Mouse (Mus musculus) frontal cortex, postnatal 25 days (tissue): ENCODE measurements around the gene Pex26.

ENCODE experiments used
- DNase-seq, 2 experiments: peaks; one replicate each; pipeline ENCODE4 v3.0.0; 2022; ENCODE audit warnings: low spot score in 2 of 2

The Pex26 gene

DNA sequence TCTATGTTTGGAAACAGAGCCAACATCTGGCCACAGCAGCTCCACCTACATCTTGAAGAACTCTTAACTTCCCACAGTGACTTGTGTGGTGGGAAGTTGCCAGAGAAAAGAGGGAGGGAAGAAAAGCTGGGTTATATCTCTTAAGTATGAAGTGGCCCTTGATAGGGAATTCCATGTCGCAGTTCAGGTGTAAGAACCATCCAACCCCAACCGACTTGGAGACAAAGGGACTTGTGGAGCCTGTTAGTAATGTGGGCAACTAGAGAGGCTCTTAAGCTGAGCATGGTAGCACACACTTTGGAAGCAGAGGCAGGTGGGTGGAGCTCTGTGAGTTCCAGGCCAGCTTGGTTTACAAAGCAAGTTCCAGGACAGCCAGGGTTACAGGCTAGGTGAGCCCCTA, 26.1 kb downstream of the Pex26 start:
- no peak for DNase-seq

- DNase-seq, result peak; percentile 28 to 52
Measured at GRCm38 (mm10) chr6:121210149-121210925, 26.9 kb downstream of the Pex26 start, which contains the start of gene Tuba8. Gene Tuba8 (plus strand): TSS chr6:121210696.

DNA sequence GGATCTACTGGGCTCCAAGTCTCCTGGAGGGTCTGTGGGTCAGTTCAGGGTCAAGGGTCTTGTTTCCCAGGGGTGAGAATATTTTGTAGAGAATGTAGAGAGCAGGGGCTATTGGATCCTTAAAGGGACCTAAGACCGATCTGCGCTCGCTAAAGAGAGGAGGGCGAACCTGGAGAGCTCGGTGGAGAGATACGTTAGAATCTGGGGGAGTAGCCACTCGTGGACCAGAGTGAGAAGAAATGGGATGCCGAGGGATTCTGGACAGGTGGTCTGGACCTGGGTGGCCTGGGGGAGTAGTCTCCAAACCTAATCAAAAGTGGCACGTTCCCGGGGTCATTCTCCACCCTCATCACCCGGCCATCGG, 27.4 kb downstream of the Pex26 start:
- no peak for DNase-seq

GRCm38 (mm10) chr6:121211743-121212142, 28.3 kb downstream of the Pex26 start:
- DNase-seq, result no peak

- DNase-seq, result no peak
Measured at GRCm38 (mm10) chr6:121212988-121213387, 29.5 kb downstream of the Pex26 start.

DNA sequence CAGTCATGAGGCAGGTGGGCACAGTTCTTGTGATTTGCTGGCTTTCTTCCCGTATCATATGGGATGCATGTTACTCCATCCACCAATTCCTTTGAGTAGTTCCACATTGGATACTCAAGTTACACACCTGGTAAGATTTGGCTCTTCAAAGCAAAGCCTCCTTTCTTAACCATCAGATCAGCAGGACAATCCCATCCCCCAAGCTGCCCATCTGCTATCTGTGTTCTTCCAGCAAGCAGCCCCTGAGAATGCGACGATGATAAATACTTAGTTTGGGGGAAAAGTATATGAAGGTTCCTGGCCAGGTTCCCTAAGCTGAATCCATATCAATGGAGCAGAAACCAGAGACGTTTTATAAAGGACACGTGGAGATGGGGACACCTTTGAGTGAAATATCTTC, 30.8 kb downstream of the Pex26 start:
- no peak for DNase-seq

DNA sequence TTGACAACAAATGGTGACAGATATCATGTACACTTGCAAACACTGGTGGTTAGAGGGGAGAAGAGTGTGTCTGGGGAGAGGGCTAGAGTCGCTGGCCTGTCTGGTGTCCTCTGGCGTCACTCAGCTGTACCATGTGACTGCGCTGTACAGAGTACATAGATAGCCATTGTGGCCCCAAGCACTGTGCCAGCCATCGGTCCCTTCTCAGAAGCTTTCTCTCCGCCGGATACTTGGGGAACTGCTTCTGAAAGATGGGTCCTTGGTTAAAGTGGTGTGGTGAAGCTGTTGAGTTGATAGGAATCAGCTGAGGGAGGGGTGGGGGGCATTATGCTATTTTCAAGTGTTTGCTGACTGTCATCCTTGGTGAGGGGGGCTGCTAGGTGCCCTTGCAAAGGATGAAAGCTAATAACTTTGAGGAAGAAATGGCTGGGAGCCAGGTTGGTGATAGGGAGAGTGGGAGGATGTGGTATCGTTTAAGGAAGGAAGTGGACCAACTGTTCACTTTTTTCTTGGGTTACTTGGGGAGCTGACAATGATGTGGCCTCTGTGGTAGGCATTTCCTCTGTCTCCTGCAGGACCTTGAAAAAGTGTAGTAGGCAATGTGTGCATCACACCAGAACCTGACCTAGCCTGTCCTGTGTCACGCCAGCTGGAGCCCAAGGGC, 31.3 kb downstream of the Pex26 start:
- DNase-seq, result no peak

- no peak for DNase-seq
Measured at GRCm38 (mm10) chr6:121215336-121215735, 31.9 kb downstream of the Pex26 start.

DNA sequence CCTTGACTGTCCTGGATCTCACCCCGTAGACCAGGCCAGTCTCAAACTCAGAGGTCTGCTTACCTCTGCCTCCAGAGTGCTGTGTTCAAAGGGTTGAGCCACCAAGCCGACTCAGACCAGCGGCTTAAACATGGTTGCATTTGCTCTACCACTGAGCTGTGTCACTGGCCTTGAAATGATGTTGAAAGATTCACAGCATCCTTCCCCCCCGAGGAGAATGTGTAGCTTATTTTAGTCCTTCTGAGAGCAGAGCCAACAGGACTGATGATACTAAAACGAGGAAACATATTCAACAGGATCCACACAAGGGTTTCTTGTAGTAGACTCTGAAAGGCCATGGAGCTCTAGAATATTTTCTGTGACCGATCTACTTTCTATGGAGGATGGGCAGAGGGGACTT, 32.4 kb downstream of the Pex26 start:
- no peak for DNase-seq

DNA sequence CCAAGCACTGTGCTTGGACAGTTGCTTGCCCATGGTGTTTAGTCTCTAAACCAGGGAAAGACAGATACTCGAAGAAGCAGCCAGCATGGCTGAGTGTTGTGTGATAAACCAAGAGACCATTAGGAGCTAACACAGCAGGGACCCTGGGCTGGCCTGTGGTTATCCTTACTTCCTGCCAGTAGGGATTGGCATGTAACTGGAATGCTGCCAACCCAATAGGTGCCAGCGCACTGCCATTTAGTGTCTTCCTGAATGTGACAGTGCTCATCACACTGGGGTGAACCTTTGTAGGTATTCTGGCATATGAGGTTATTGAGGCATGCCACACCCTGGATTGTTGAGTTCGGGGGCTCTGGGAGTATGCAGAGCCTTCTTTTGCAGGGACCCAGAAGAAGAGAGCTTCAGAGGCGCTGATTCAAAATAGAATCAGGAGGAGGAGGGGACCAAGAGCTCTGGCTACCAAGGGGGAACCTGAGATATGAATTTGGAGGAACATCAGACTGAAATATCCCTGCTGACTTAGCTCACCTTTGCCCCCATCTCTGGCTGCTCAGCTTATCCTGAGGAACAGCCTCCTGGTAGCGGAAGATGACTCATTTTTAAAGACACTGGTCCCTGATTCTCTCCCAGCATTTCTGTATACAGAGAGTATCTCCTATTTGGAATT, 33.3 kb downstream of the Pex26 start:
- no peak for DNase-seq

- no peak for DNase-seq
Measured at GRCm38 (mm10) chr6:121218002-121218401, 34.5 kb downstream of the Pex26 start.

DNA sequence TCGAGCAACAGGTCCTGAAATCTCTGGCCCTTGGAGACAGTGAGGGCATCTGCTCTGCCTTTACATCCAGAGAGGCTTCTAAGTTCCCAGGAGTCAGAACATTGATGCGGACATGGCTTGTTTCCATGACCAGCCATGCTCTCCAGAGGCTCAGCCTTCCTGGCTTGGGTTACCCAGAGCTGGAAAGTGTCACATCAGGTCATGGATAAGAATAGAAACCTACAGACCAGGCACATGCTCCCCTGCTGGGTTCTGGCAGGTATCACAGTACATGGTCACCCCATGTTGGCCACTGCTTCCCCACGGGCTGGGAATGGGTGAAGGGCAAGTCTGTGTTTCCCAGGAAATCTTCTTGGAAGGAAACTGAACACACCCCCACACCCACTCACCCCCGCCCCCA, 35.9 kb downstream of the Pex26 start:
- DNase-seq, result no peak

DNA sequence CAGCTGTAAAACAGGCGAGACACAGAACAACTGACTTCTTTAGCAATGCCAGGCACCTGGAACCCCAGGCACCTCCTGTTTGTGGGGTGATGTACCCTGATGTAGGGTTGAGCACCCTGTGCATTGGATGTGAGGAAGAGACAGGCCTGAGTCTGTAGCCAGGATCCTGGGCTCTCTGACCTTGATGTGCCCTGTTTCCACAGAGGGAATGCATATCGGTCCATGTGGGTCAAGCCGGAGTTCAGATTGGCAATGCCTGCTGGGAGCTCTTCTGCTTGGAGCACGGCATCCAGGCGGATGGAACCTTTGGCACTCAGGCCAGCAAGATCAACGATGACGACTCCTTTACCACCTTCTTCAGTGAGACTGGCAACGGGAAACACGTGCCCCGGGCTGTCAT, 36.7 kb downstream of the Pex26 start:
- no peak for DNase-seq

DNA sequence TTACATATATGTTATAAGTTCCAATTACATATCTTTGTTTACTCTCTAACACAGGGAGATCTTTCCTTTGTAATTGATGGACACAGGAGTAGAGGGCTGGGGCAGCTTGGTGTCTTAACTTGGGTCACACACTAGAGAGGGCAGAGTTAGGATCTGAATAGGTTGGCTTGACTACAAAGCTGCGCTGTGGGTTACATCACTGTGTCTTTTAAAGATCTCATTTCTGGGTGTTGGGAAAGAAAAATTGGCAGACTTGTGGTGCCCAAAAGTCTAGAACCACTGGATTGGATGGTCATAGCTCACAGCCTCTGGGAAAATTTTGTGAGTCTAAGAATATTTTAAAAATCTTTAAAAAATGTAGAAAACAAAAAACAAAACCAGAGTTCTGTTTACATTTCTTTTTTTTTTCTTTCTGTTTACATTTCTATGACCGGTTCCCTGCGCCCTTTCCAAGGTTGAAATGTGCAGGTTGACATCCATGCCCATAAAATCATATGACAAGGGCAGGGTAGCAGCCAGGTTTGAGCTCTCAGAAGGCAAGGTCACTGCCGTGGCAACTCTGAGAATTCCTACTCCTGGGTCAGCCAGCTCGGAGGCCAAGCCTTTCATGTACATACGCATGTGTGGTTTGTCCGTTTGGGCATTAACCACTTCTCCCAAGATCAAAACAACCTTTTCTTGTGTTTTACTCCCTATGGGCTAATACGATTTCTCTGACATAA, 38.6 kb downstream of the Pex26 start:
- DNase-seq, result no peak

- no peak for DNase-seq
Measured at GRCm38 (mm10) chr6:121223001-121223400, 39.5 kb downstream of the Pex26 start.

DNA sequence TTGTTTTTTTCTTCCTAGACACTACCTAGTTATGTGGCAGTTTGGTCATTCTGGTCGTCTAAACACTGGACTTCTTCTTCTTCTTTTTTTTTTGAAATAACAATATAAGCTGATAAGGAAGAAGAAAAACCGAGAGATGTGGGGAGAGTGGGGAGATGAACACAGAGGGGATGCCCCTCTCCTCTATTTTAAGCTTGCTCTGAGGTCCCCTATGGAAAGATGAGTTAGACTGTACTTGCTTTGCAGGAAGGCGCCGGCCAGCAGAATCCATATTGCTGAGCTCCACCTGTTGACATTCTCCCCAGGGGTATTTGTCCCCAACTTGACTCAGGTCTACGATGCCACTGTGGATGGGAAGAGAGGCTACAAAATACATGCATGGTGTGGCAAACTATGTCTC, 40.6 kb downstream of the Pex26 start:
- no peak for DNase-seq

GRCm38 (mm10) chr6:121224993-121225392, 41.5 kb downstream of the Pex26 start:
- no peak for DNase-seq

DNA sequence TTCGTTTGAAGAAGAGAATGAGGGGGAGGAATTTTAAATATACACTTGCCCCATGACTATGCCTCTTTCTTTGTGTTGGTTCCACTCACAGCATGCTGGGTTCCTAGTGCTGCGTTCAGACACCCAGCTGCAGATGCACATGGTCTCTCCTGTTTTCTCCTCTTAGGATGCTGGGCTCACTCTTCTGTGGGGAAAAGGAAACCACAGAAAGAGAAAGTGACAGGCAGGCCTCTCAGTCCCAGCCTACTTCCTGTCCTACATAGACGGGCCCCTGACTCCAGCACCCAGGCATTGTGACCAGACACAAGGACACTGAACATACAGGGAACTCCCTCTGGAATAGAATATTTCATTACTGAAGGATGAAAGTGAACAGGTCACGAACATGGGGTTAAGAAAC, 42.6 kb downstream of the Pex26 start:
- no peak for DNase-seq

GRCm38 (mm10) chr6:121226744-121227143, 43.3 kb downstream of the Pex26 start:
- no peak for DNase-seq

- DNase-seq, result no peak
Measured at GRCm38 (mm10) chr6:121228421-121228820, 45.0 kb downstream of the Pex26 start.

GRCm38 (mm10) chr6:121232652-121233051, 49.2 kb downstream of the Pex26 start:
- DNase-seq, result no peak

- DNase-seq, result no peak
Measured at GRCm38 (mm10) chr6:121236386-121236785, 52.9 kb downstream of the Pex26 start.
